Mouse (Mus musculus) erythroid progenitor cell, adult 5-6 weeks (primary cell): ENCODE measurements around the gene Ube2o. TPM values are rescaled to one million over a fixed set of nuclear protein-coding genes. Genes with fewer than 3 reads are reported as not detected.
A peak's percentile ranks its signal among the peaks of the same experiment; 100 is the strongest.
"Not testable (repeated sequence)": the region's sequence is repeated elsewhere in the genome, so short reads cannot be mapped to it uniquely, and the experiment has no call there.

Experiments
- ATAC-seq: replicated peaks from 2 replicates; pipeline ENCODE4 v1.8.0; 2016; ENCODE audit warnings: moderate number of reproducible peaks, mild to moderate bottlenecking, moderate TSS enrichment, inconsistent platforms; ENCODE audit not compliant: poor library complexity, low FRiP score, severe bottlenecking
- total RNA-seq, 2 experiments: library from RNA; stranded (forward) in 1 of 2; stranded (reverse) in 1 of 2; fragments of 150-400 nt in 1 of 2; fragments of 186-747, 209-891 nt in 1 of 2; gene quantifications; 2 replicates each; pipeline versions ENCODE4 v1.2.3 to v1.2.4; 2015 to 2017; ENCODE audit warnings: low replicate concordance in 2 of 2

Ube2o gene
- total RNA-seq, 2 experiments from 2014 or later, result 126 to 136 TPM

DNA sequence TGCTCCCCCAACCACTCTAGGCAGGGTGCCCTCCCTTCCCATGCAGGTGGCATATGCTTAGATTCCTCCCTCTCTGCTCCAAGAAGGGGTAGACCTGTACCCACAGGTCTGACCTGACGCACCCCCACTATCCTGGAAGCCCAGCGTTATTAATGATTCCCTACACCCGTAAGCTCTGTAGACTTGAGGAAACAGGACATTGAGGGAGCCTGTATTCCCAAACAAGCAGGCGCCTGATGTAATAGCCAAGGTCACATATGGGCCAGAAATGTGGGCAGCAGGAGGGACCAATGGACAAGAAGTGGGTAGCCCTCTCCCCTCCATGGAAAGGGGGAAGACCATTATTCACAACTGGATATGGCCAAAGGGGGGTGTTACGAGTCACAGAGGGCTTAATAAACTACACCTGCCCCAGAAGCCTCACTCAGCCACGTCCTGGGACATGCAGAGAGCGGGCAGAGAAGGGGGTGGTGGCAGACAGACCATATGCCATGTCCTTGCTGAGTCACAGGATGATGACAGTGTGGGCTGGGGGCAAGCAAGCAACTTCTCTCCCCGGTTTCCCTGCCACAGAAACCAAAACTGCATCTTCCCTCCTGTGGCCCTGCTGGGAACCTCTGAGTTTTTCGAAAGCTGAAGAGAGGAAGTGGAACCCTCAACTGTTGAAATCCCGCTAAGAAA lies 35.3 kb upstream of the Ube2o start:
- no peak for ATAC-seq

DNA sequence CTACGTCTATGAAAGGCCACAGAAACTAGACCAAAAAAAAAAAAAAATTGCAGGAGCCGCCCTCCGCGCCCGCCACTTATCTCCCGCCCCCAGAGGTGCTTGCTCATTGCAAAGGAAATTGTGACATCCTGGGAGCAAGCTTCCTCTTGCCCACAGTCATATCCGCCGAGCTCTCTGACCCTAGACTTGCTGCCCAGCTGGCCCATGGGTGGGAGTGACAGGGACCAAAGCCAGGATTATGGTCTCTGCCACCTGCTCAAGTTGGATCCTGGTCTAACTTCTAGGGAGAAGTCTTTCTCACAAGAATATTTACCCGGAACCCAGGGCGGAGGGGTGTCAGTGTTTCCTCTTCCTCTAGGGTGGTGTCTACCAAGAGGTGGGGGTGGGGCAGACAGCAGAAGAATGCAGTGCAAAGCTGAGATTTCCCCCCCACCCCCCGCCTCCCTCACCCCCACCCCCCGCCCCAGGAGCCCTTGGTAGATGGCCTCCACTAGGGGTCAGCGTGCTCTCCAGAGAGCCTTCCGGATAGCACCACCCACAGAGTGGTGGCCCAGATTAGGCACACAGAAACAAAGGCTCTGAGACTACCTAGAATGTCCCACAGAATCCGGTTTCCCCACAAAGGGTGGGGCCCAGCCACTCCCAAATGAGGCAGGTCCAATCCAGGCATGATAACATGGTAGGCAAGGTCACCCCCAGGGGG lies 34.6 kb upstream of the Ube2o start:
- ATAC-seq, result peak; percentile 71

- no peak for ATAC-seq
Observed at GRCm38 (mm10) chr11:116613234-116613633, 32.0 kb upstream of the Ube2o start.

DNA sequence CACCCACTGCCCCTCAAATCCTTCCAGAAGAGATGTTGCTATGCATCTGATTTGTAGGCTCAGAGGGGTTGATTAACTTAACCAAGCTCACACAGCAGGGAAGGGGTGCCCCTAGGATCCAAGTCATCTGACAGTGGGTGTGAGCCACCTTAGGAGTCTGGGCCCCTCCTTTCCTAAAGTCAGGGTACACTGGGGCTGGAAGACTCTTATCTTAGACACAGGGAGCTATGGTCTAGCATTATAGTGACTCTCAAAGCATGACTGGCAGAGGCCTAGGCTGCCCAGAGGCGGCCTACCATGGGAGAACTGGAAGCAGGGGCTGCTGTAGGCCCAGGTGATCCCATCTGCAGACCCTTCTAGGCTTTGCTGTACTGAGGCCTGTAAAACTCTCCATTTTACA lies 31.3 kb upstream of the Ube2o start:
- no peak for ATAC-seq

DNA sequence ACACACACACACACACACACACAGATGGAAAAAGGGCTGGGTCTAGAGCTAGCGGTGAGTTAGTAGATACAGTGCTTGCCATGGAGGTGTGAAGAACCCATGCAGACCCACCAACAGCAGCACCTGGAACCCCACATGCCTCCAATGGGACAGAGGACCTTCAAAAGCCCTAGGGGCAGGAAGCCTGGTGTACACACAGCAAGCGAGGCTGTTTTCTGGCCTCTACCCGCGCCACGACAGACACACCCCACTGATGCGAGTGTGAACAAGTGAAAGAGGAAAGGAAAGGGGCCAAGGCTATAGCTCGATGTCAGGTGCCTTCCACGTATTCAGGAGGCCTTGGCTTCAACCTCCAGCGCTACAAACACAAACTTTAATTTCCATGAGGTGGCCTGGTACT lies 30.6 kb upstream of the Ube2o start:
- no peak for ATAC-seq

GRCm38 (mm10) chr11:116611168-116611567 lies 29.9 kb upstream of the Ube2o start:
- ATAC-seq, result not testable (repeated sequence)

- ATAC-seq, result no peak
Observed at GRCm38 (mm10) chr11:116609965-116610630, 28.9 kb upstream of the Ube2o start.

GRCm38 (mm10) chr11:116607717-116608116 lies 26.5 kb upstream of the Ube2o start:
- ATAC-seq, result no peak

GRCm38 (mm10) chr11:116604097-116604496 lies 22.9 kb upstream of the Ube2o start:
- no peak for ATAC-seq

GRCm38 (mm10) chr11:116603339-116603738 lies 22.1 kb upstream of the Ube2o start:
- ATAC-seq, result peak; percentile 57; the same call in 1 of the 2 replicates

- no peak for ATAC-seq
Observed at GRCm38 (mm10) chr11:116602043-116602442, 20.8 kb upstream of the Ube2o start.

- no peak for ATAC-seq
Observed at GRCm38 (mm10) chr11:116601166-116601565, 19.9 kb upstream of the Ube2o start.

DNA sequence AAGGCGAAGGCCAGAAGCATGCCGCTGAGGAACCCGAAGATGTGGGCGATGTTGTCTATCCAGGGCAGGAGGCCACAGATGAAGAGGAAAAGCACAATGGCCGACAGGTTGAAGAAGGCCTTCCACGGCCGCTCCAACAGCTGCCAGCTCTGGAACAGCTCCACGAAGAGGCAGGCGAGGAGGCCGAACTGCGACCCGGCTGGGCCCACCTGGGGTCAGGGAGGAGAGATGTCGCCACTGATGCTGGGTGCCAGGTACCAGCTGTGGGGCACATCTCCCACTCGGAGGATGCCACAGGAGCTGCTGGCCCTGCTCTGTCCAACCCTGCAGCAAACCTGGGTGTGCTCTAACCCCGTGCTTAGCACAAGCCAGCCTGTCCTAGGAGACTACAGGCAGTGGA lies 18.0 kb upstream of the Ube2o start:
- ATAC-seq, result no peak

GRCm38 (mm10) chr11:116598193-116598592 lies 16.9 kb upstream of the Ube2o start:
- ATAC-seq, result no peak

DNA sequence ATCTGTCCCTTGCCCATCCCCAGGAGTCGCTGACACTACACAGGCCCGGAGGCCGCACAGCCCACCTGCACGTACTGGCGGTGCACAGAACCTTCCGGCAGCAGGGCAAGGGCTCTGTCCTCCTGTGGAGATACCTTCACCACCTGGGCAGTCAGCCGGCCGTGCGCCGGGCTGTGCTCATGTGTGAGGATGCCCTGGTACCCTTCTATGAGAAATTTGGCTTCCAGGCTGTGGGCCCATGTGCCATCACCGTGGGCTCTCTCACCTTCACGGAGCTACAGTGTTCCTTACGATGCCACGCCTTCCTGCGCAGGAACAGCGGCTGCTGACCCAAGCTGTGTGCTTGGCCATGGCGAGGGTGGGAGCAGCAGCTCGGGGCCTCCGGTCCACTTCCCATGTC lies 15.5 kb upstream of the Ube2o start:
- no peak for ATAC-seq

GRCm38 (mm10) chr11:116593345-116593744 lies 12.1 kb upstream of the Ube2o start:
- no peak for ATAC-seq

GRCm38 (mm10) chr11:116592428-116592827 lies 11.2 kb upstream of the Ube2o start:
- peak; percentile 90 for ATAC-seq

DNA sequence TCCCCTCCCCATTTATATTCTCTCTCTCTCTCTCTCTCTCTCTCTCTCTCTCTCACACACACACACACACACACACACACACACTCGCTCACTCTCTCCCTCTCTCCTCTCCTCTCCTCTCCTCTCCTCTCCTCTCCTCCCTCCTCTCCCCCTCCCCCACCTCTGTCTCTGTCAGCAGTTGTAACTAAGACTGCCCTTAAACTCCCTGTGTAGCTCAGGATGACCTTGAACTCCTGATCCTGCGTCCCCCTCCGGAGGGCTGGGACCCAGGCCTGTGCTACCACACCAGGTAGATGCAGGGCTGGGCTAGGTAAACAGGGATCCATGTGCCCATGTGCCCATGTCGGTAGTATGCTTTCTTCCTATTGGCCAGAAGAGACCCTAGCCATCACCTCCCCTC lies 10.4 kb upstream of the Ube2o start:
- no peak for ATAC-seq

DNA sequence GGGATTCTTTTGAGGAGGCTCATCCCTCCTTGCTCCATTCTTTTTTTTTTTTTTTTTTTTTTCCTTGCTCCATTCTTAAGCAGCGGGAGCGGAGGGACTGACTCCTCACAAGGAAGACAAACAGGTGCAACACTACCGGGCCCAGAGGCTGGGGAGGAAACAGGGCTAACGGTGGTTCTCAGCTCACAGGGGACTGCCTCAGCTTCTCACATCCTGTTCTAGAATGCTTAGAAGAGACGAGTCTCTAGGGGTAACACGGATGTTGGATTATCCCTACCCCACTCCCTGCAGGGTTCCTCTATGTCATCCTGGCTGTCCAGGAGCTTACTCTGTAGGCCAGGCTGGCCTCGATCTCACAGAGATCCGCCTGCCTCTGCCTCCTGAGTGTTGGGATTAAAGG lies 8.3 kb upstream of the Ube2o start:
- ATAC-seq, result no peak

DNA sequence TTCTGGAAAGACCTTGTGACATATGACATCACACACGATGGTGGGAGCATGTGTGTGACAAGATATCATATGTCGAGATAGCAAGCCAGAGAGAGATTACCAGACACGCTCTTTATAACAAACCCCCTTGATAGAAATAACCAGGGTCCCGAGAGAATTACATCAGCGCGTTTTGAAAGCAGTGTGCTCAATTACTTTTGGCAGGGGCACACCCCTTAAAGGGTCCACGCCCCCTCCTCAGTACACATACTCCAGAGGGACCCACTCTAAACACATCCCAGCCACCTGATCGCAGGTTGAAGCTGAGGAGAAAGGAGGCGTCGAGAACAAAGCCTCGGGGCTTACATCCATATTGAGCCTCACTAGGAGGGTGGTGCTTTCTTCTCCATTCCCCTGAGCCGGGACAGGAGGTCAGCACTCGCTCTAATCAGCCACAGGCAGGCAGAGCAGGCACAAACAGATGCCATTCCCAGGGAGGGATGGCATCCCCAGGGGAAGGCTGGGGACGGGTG lies 7.8 kb upstream of the Ube2o start:
- ATAC-seq, result no peak
